Mouse (Mus musculus): ENCODE measurements around the gene Adamts7.

Gene Adamts7

GRCm38 (mm10) chr9:90197116-90197665 is 34.3 kb downstream of the Adamts7 start:
- no peak for DNase-seq (ENCODE audit: low read depth, low spot score)

GRCm38 (mm10) chr9:90197866-90198383 is 35.1 kb downstream of the Adamts7 start:
- no peak for DNase-seq (ENCODE audit: low read depth, low spot score)

GRCm38 (mm10) chr9:90198531-90199449 is 35.9 kb downstream of the Adamts7 start:
- no peak for DNase-seq (ENCODE audit: low read depth, low spot score)

GRCm38 (mm10) chr9:90199611-90200010 is 36.7 kb downstream of the Adamts7 start:
- no peak for DNase-seq (ENCODE audit: low read depth, low spot score)

GRCm38 (mm10) chr9:90200501-90200900 is 37.6 kb downstream of the Adamts7 start:
- DNase-seq (ENCODE audit: low read depth, low spot score), result no peak

- no peak for DNase-seq (ENCODE audit: low read depth, low spot score)
Observed at GRCm38 (mm10) chr9:90201096-90201495, 38.2 kb downstream of the Adamts7 start.

- DNase-seq (ENCODE audit: low read depth, low spot score), result no peak
Observed at GRCm38 (mm10) chr9:90201541-90201940, 38.7 kb downstream of the Adamts7 start.

GRCm38 (mm10) chr9:90203233-90203632 is 40.4 kb downstream of the Adamts7 start:
- no peak for DNase-seq (ENCODE audit: low read depth, low spot score)

- DNase-seq (ENCODE audit: low read depth, low spot score), result no peak
Observed at GRCm38 (mm10) chr9:90204396-90204915, 41.6 kb downstream of the Adamts7 start.

GRCm38 (mm10) chr9:90206500-90206899 is 43.6 kb downstream of the Adamts7 start:
- DNase-seq (ENCODE audit: low read depth, low spot score), result peak; percentile 72

GRCm38 (mm10) chr9:90207808-90208207 is 44.9 kb downstream of the Adamts7 start:
- no peak for DNase-seq (ENCODE audit: low read depth, low spot score)

GRCm38 (mm10) chr9:90208655-90209054 is 45.8 kb downstream of the Adamts7 start:
- no peak for DNase-seq (ENCODE audit: low read depth, low spot score)

- DNase-seq (ENCODE audit: low read depth, low spot score), result peak; percentile 58
Observed at GRCm38 (mm10) chr9:90213127-90213526, 50.3 kb downstream of the Adamts7 start.

GRCm38 (mm10) chr9:90216259-90217001 is 53.6 kb downstream of the Adamts7 start:
- DNase-seq (ENCODE audit: low read depth, low spot score), result no peak

GRCm38 (mm10) chr9:90217501-90217900 is 54.6 kb downstream of the Adamts7 start:
- DNase-seq (ENCODE audit: low read depth, low spot score), result no peak

- DNase-seq (ENCODE audit: low read depth, low spot score), result no peak
Observed at GRCm38 (mm10) chr9:90222275-90222674, 59.4 kb downstream of the Adamts7 start.

- DNase-seq (ENCODE audit: low read depth, low spot score), result no peak
Observed at GRCm38 (mm10) chr9:90226081-90226741, 63.3 kb downstream of the Adamts7 start.

GRCm38 (mm10) chr9:90226742-90227096 is 63.9 kb downstream of the Adamts7 start:
- DNase-seq (ENCODE audit: low read depth, low spot score), result no peak

GRCm38 (mm10) chr9:90227171-90227570 is 64.3 kb downstream of the Adamts7 start:
- DNase-seq (ENCODE audit: low read depth, low spot score), result no peak

GRCm38 (mm10) chr9:90232781-90233690 is 70.2 kb downstream of the Adamts7 start:
- DNase-seq (ENCODE audit: low read depth, low spot score), result no peak

Data from CD4-positive helper T cell, adult 2 months (primary cell).